ENCODE assay signal across 18 mouse cellular contexts in the genomic region with DNA sequence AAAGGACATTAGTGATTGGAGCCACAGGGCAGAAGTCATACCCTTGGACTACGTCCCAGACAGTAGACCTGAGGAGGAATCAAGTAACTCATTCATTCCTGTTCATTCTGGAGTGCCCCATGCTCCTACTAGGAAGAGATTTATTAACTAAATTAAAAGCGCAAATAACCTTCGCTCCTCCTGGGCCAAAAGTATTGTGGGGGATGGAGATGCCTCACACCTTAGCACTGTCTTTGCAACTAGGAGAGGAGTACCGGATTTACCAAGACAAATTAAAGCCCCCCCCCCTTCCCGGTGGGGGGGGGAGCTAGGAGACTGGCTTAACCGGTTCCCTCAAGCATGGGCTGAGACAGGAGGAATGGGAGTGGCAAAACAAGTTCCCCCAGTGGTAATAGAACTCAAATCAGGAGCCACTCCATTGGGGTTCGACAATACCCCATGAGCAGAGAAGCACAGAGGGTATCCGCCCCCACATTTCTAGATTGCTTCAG. TPM values are rescaled to one million over a fixed set of nuclear protein-coding genes. Genes with fewer than 3 reads are reported as not detected.
DNase-seq lines count a peak whose midpoint lies in the region; ATAC-seq and TF ChIP-seq lines count a peak whose summit lies in the region.
"Had no signal": no experiment of that assay in that cellular context is flagged by ENCODE, and none has a peak within 500 bp of the region (broad histone marks: within the 10 kb centered on the region; RNA-seq: fewer than 3 reads in every experiment).

No protein-coding gene starts in this region.

- H3K4me1 ChIP-seq in limb, embryonic 14.5 days (ENCODE audit: control insufficient read depth, insufficient read depth, low read length) = no peaks in the 10 kb centered on the region
- H3K4me1 ChIP-seq in limb, embryonic 10.5 days = no peaks in the 10 kb centered on the region
- peaks cover 33% of the 10 kb centered on the region for H3K4me1 ChIP-seq in liver, embryonic 15.5 days (replicated peaks)
- H3K4me1 ChIP-seq in forebrain, embryonic 15.5 days = no peaks in the 10 kb centered on the region
- H3K4me1 ChIP-seq: embryonic facial prominence, embryonic 13.5 days had no signal

- peak; percentile 64 for DNase-seq in limb, embryonic 14.5 days (ENCODE audit: low spot score)
- no peak for DNase-seq in limb, embryonic 10.5 days (ENCODE audit: low spot score)
- DNase-seq in kidney, adult 18-20 months = peak; percentile 57
- peak; percentile 51 to 58 for DNase-seq in lung, postnatal 4 days
- DNase-seq in right cerebral cortex, postnatal 4 days = no peak
- DNase-seq in neural tube, embryonic 10.5 days (ENCODE audit: extremely low spot score, low spot score) = no peak
- DNase-seq: B cell, adult 2 months; cerebellum, adult 9-10 months; heart, adult 18-20 months; heart, postnatal 14 days; right cerebral cortex, postnatal 25 days had no signal

- H3K27ac ChIP-seq in limb, embryonic 14.5 days (replicated peaks; ENCODE audit: low read depth, low read length) = no peak overlapping the region
- H3K27ac ChIP-seq in limb, embryonic 10.5 days = no peak overlapping the region
- H3K27ac ChIP-seq in liver, embryonic 15.5 days (replicated peaks) = peak overlapping the region; percentile 7; the same call in 1 of the 2 replicates
- H3K27ac ChIP-seq in forebrain, embryonic 15.5 days (replicated peaks) = no peak overlapping the region
- H3K27ac ChIP-seq: embryonic facial prominence, embryonic 13.5 days; left cerebral cortex, adult 2 months had no signal

- H3K4me2 ChIP-seq in limb, embryonic 14.5 days (replicated peaks; ENCODE audit: low read depth, low read length, severe bottlenecking) = no peak overlapping the region
- no peak overlapping the region for H3K4me2 ChIP-seq in liver, embryonic 15.5 days
- H3K4me2 ChIP-seq in forebrain, embryonic 15.5 days (replicated peaks) = no peak overlapping the region
- H3K4me2 ChIP-seq: embryonic facial prominence, embryonic 13.5 days had no signal

- no peaks in the 10 kb centered on the region for H3K27me3 ChIP-seq in limb, embryonic 14.5 days (ENCODE audit: control insufficient read depth, insufficient read depth, low read length)
- no peaks in the 10 kb centered on the region for H3K27me3 ChIP-seq in limb, embryonic 10.5 days (ENCODE audit: low read depth, poor library complexity, severe bottlenecking)
- H3K27me3 ChIP-seq in liver, embryonic 15.5 days = no peaks in the 10 kb centered on the region; the same call in 1 of the 2 replicates
- no peaks in the 10 kb centered on the region for H3K27me3 ChIP-seq in forebrain, embryonic 15.5 days
- H3K27me3 ChIP-seq: embryonic facial prominence, embryonic 13.5 days had no signal

- WGBS in limb, embryonic 14.5 days = 73% methylated on average over 8 of the region's 8 CpGs
- 75% methylated on average over 8 of the region's 8 CpGs for WGBS in limb, embryonic 10.5 days
- 68% methylated on average over 8 of the region's 8 CpGs for WGBS in liver, embryonic 15.5 days (ENCODE audit: insufficient replicate concordance)
- 77% methylated on average over 8 of the region's 8 CpGs for WGBS in forebrain, embryonic 15.5 days

- H3K9ac ChIP-seq in limb, embryonic 14.5 days (ENCODE audit: low read depth, low read length, severe bottlenecking) = no peak overlapping the region
- no peak overlapping the region for H3K9ac ChIP-seq in liver, embryonic 15.5 days
- H3K9ac ChIP-seq in forebrain, embryonic 15.5 days (replicated peaks) = no peak overlapping the region
- H3K9ac ChIP-seq: embryonic facial prominence, embryonic 13.5 days had no signal

- H3K4me3 ChIP-seq in limb, embryonic 14.5 days (replicated peaks; ENCODE audit: low read length) = no peak overlapping the region
- H3K4me3 ChIP-seq in limb, embryonic 10.5 days = no peak overlapping the region
- no peak overlapping the region for H3K4me3 ChIP-seq in liver, embryonic 15.5 days (replicated peaks)
- no peak overlapping the region for H3K4me3 ChIP-seq in forebrain, embryonic 15.5 days
- H3K4me3 ChIP-seq: embryonic facial prominence, embryonic 13.5 days; left cerebral cortex, adult 2 months had no signal

- ATAC-seq in limb, embryonic 14.5 days (ENCODE audit: low FRiP score, low read depth) = no peak
- no peak for ATAC-seq in liver, embryonic 15.5 days (ENCODE audit: insufficient read depth)
- ATAC-seq in forebrain, embryonic 15.5 days (replicated peaks) = no peak

- H3K9me3 ChIP-seq in limb, embryonic 14.5 days (ENCODE audit: control insufficient read depth, low read length) = no peaks in the 10 kb centered on the region
- H3K9me3 ChIP-seq in limb, embryonic 10.5 days (replicated peaks) = no peaks in the 10 kb centered on the region
- H3K9me3 ChIP-seq in liver, embryonic 15.5 days (replicated peaks) = no peaks in the 10 kb centered on the region
- H3K9me3 ChIP-seq in forebrain, embryonic 15.5 days = no peaks in the 10 kb centered on the region
- H3K9me3 ChIP-seq: embryonic facial prominence, embryonic 13.5 days had no signal

- no peak for TF ChIP-seq POLR2A in limb, embryonic 14.5 days (IDR thresholded peaks at IDR 0.05; ENCODE audit: borderline replicate concordance, extremely low read depth, insufficient read depth, insufficient read length)

- H3K36me3 ChIP-seq in limb, embryonic 14.5 days (ENCODE audit: control insufficient read depth, insufficient read depth, low read length) = no peaks in the 10 kb centered on the region
- H3K36me3 ChIP-seq in limb, embryonic 10.5 days = no peaks in the 10 kb centered on the region
- no peaks in the 10 kb centered on the region for H3K36me3 ChIP-seq in liver, embryonic 15.5 days (replicated peaks)
- no peaks in the 10 kb centered on the region for H3K36me3 ChIP-seq in forebrain, embryonic 15.5 days
- H3K36me3 ChIP-seq: embryonic facial prominence, embryonic 13.5 days had no signal

RNA-seq across cellular contexts. Expression of gene Selenbp2, which starts 14.0 kb away (rescaled TPM):
- 1.2 and 1.7 TPM in 2 replicates for polyA plus RNA-seq in limb, embryonic 14.5 days (2012; rRNA removed)
- 0.47 and 0.57 TPM in 2 replicates for polyA plus RNA-seq in limb, embryonic 14.5 days (2014; fragmentation: Nextera tagmentation; extraction: Ambion mirVana)
- polyA plus RNA-seq in limb, embryonic 10.5 days (2016; fragmentation: Nextera tagmentation; extraction: Ambion mirVana) = 0.60 TPM in 1 of 2 replicates, not detected in the other
- 69.0 and 92.7 TPM in 2 replicates for polyA plus RNA-seq in liver, embryonic 15.5 days (2015; fragmentation: Nextera tagmentation; extraction: Ambion mirVana)
- polyA plus RNA-seq in forebrain, embryonic 15.5 days (2015; fragmentation: Nextera tagmentation; extraction: Ambion mirVana) = 0.48 and 0.78 TPM in 2 replicates

RNA-seq across cellular contexts. Expression of gene Tuft1, which starts 20.7 kb away (rescaled TPM):
- polyA plus RNA-seq in limb, embryonic 14.5 days (2012; rRNA removed) = 9.8 and 11.9 TPM in 2 replicates
- polyA plus RNA-seq in limb, embryonic 14.5 days (2014; fragmentation: Nextera tagmentation; extraction: Ambion mirVana) = 16.6 and 19.1 TPM in 2 replicates
- polyA plus RNA-seq in limb, embryonic 10.5 days (2016; fragmentation: Nextera tagmentation; extraction: Ambion mirVana) = 4.1 and 4.5 TPM in 2 replicates
- 10.9 and 12.6 TPM in 2 replicates for polyA plus RNA-seq in liver, embryonic 15.5 days (2015; fragmentation: Nextera tagmentation; extraction: Ambion mirVana)
- 3.6 and 4.1 TPM in 2 replicates for polyA plus RNA-seq in forebrain, embryonic 15.5 days (2015; fragmentation: Nextera tagmentation; extraction: Ambion mirVana)

RNA-seq across cellular contexts. Expression of gene Gm10972, which starts 36.5 kb away (rescaled TPM):
- not detected in 2 replicates for polyA plus RNA-seq in limb, embryonic 14.5 days (2012; rRNA removed)
- polyA plus RNA-seq in limb, embryonic 14.5 days (2014; fragmentation: Nextera tagmentation; extraction: Ambion mirVana) = not detected in 2 replicates
- polyA plus RNA-seq in limb, embryonic 10.5 days (2016; fragmentation: Nextera tagmentation; extraction: Ambion mirVana) = not detected in 2 replicates
- not detected in 2 replicates for polyA plus RNA-seq in liver, embryonic 15.5 days (2015; fragmentation: Nextera tagmentation; extraction: Ambion mirVana)
- not detected in 2 replicates for polyA plus RNA-seq in forebrain, embryonic 15.5 days (2015; fragmentation: Nextera tagmentation; extraction: Ambion mirVana)
- polyA plus RNA-seq: brain, embryonic 14.5 days; embryonic facial prominence, embryonic 13.5 days; large intestine, adult 2 months; midbrain, postnatal 0 days had no signal

Comparison
In these comparisons a context has a peak if more than half of its experiments do, and no peak if none do; other contexts are left out.
1. DNase-seq: peak in limb, embryonic 14.5 days (single experiment), kidney, adult 18-20 months (single experiment) and lung, postnatal 4 days (2 of 2); none in limb, embryonic 10.5 days (single experiment), right cerebral cortex, postnatal 4 days (single experiment) and neural tube, embryonic 10.5 days (single experiment).
2. RNA of gene Selenbp2, which starts 14.0 kb away (polyA plus RNA-seq): 69.0 to 92.7 TPM in liver, embryonic 15.5 days; 0.47 to 1.7 TPM in limb, embryonic 14.5 days, 0.60 TPM in limb, embryonic 10.5 days and 0.48 to 0.78 TPM in forebrain, embryonic 15.5 days; every median in the first group is over 10 times any median in the second.